Mouse (Mus musculus): ENCODE measurements at regions not wholly inside any gene's neighbourhood (a gene's known extent, or its start where the extent isn't known, plus 50 kb on each side); places are given as distances from the start of the nearest gene placed in this dataset.
A peak's percentile ranks its signal among the peaks of the same experiment; 100 is the strongest.

- Histone ChIP-seq H3K4me2 (replicated peaks; ENCODE audit: low read depth, low read length) (no peak overlapping the region), H3K4me3 (ENCODE audit: low read length) (no peak overlapping the region), H3K9me3 (ENCODE audit: control insufficient read depth, low read length) (no peaks in the 10 kb centered on the region), H3K27ac (ENCODE audit: low read depth, low read length) (no peak overlapping the region), H3K4me1 (ENCODE audit: control insufficient read depth, insufficient read depth, low read length) (no peaks in the 10 kb centered on the region), H3K9ac (ENCODE audit: low read depth, low read length) (no peak overlapping the region), H3K27me3 (ENCODE audit: control insufficient read depth, insufficient read depth, low read length) (peaks cover 3% of the 10 kb centered on the region; the same call in 1 of the 2 replicates), H3K36me3 (ENCODE audit: control insufficient read depth, insufficient read depth, low read length) (no peaks in the 10 kb centered on the region)
- ATAC-seq (ENCODE audit: low FRiP score, low TSS enrichment): no peak
- 82% methylated on average over 6 of the region's 6 CpGs for WGBS
Observed at GRCm38 (mm10) chr2:174178801-174179200, 68.7 kb downstream of the Npepl1 start.

- H3K4me2 ChIP-seq (replicated peaks; ENCODE audit: low read depth, low read length): no peak overlapping the region
- 84% methylated on average over 5 of the region's 5 CpGs for whole genome bisulfite sequencing
- ATAC-seq (ENCODE audit: low FRiP score, low TSS enrichment): no peak
- H3K36me3 ChIP-seq (ENCODE audit: control insufficient read depth, insufficient read depth, low read length): no peaks in the 10 kb centered on the region
- no peak overlapping the region for H3K4me3 ChIP-seq (ENCODE audit: low read length)
- H3K9me3 ChIP-seq (ENCODE audit: control insufficient read depth, low read length): no peaks in the 10 kb centered on the region
- no peaks in the 10 kb centered on the region for H3K4me1 ChIP-seq (ENCODE audit: control insufficient read depth, insufficient read depth, low read length)
- H3K27ac ChIP-seq (ENCODE audit: low read depth, low read length): no peak overlapping the region
- H3K27me3 ChIP-seq (ENCODE audit: control insufficient read depth, insufficient read depth, low read length): peaks cover 3% of the 10 kb centered on the region; the same call in 1 of the 2 replicates
- no peak overlapping the region for H3K9ac ChIP-seq (ENCODE audit: low read depth, low read length)
Observed at GRCm38 (mm10) chr2:174184797-174185196, 74.6 kb downstream of the Npepl1 start.

GRCm38 (mm10) chr2:174191071-174191470, 80.9 kb downstream of the Npepl1 start:
- ATAC-seq (ENCODE audit: low FRiP score, low TSS enrichment): no peak
- peaks cover 6% of the 10 kb centered on the region; the same call in 1 of the 2 replicates for H3K9me3 ChIP-seq (ENCODE audit: control insufficient read depth, low read length)
- no peak overlapping the region for H3K4me3 ChIP-seq (ENCODE audit: low read length)
- H3K4me2 ChIP-seq (replicated peaks; ENCODE audit: low read depth, low read length): no peak overlapping the region
- 96% methylated on average over 2 of the region's 2 CpGs for WGBS
- H3K27ac ChIP-seq (ENCODE audit: low read depth, low read length): no peak overlapping the region
- no peaks in the 10 kb centered on the region for H3K27me3 ChIP-seq (ENCODE audit: control insufficient read depth, insufficient read depth, low read length)
- H3K4me1 ChIP-seq (ENCODE audit: control insufficient read depth, insufficient read depth, low read length): no peaks in the 10 kb centered on the region
- H3K9ac ChIP-seq (ENCODE audit: low read depth, low read length): no peak overlapping the region
- H3K36me3 ChIP-seq (ENCODE audit: control insufficient read depth, insufficient read depth, low read length): no peaks in the 10 kb centered on the region

GRCm38 (mm10) chr2:174191516-174191915, 81.4 kb downstream of the Npepl1 start:
- Histone ChIP-seq H3K27ac (ENCODE audit: low read depth, low read length) (no peak overlapping the region), H3K36me3 (ENCODE audit: control insufficient read depth, insufficient read depth, low read length) (no peaks in the 10 kb centered on the region), H3K27me3 (ENCODE audit: control insufficient read depth, insufficient read depth, low read length) (no peaks in the 10 kb centered on the region), H3K4me3 (ENCODE audit: low read length) (no peak overlapping the region), H3K4me2 (replicated peaks; ENCODE audit: low read depth, low read length) (no peak overlapping the region), H3K9ac (ENCODE audit: low read depth, low read length) (no peak overlapping the region), H3K9me3 (ENCODE audit: control insufficient read depth, low read length) (peaks cover 6% of the 10 kb centered on the region; the same call in 1 of the 2 replicates), H3K4me1 (ENCODE audit: control insufficient read depth, insufficient read depth, low read length) (no peaks in the 10 kb centered on the region)
- ATAC-seq (ENCODE audit: low FRiP score, low TSS enrichment): no peak
- WGBS: 78% methylated on average over 2 of the region's 2 CpGs

- no peak for ATAC-seq (ENCODE audit: low FRiP score, low TSS enrichment)
- 85% methylated on average over 5 of the region's 5 CpGs for WGBS
Observed at GRCm38 (mm10) chr2:174192026-174192425, 81.9 kb downstream of the Npepl1 start.

GRCm38 (mm10) chr2:174193506-174193905, 83.4 kb downstream of the Npepl1 start:
- Histone ChIP-seq H3K4me1 (ENCODE audit: control insufficient read depth, insufficient read depth, low read length) (no peaks in the 10 kb centered on the region), H3K27ac (ENCODE audit: low read depth, low read length) (no peak overlapping the region), H3K27me3 (ENCODE audit: control insufficient read depth, insufficient read depth, low read length) (no peaks in the 10 kb centered on the region), H3K4me3 (ENCODE audit: low read length) (no peak overlapping the region), H3K9ac (ENCODE audit: low read depth, low read length) (no peak overlapping the region), H3K36me3 (ENCODE audit: control insufficient read depth, insufficient read depth, low read length) (no peaks in the 10 kb centered on the region), H3K9me3 (ENCODE audit: control insufficient read depth, low read length) (peaks cover 6% of the 10 kb centered on the region; the same call in 1 of the 2 replicates), H3K4me2 (replicated peaks; ENCODE audit: low read depth, low read length) (no peak overlapping the region)
- no peak for ATAC-seq (ENCODE audit: low FRiP score, low TSS enrichment)
- WGBS: 54% methylated on average over 5 of the region's 5 CpGs

More at GRCm38 (mm10) chr2:174192026-174192425, 81.9 kb downstream of the Npepl1 start:
- peaks cover 6% of the 10 kb centered on the region; the same call in 1 of the 2 replicates for H3K9me3 ChIP-seq (ENCODE audit: control insufficient read depth, low read length)
- H3K4me2 ChIP-seq (replicated peaks; ENCODE audit: low read depth, low read length): no peak overlapping the region
- H3K4me1 ChIP-seq (ENCODE audit: control insufficient read depth, insufficient read depth, low read length): no peaks in the 10 kb centered on the region
- H3K4me3 ChIP-seq (ENCODE audit: low read length): no peak overlapping the region
- H3K27ac ChIP-seq (ENCODE audit: low read depth, low read length): no peak overlapping the region
- H3K9ac ChIP-seq (ENCODE audit: low read depth, low read length): no peak overlapping the region
- no peaks in the 10 kb centered on the region for H3K36me3 ChIP-seq (ENCODE audit: control insufficient read depth, insufficient read depth, low read length)
- H3K27me3 ChIP-seq (ENCODE audit: control insufficient read depth, insufficient read depth, low read length): no peaks in the 10 kb centered on the region

- 92% methylated on average over 1 of the region's 1 CpGs for WGBS
- Histone ChIP-seq H3K4me3 (ENCODE audit: low read length) (no peak overlapping the region), H3K4me1 (ENCODE audit: control insufficient read depth, insufficient read depth, low read length) (peaks cover 3% of the 10 kb centered on the region; the same call in 1 of the 2 replicates)
Observed at GRCm38 (mm10) chr2:174195651-174196050, 85.5 kb downstream of the Npepl1 start.

GRCm38 (mm10) chr2:174196696-174197215, 86.6 kb downstream of the Npepl1 start:
- H3K27me3 ChIP-seq (ENCODE audit: control insufficient read depth, insufficient read depth, low read length): no peaks in the 10 kb centered on the region
- H3K9ac ChIP-seq (ENCODE audit: low read depth, low read length): no peak overlapping the region
- H3K4me2 ChIP-seq (replicated peaks; ENCODE audit: low read depth, low read length): no peak overlapping the region
- 87% methylated on average over 16 of the region's 16 CpGs for whole genome bisulfite sequencing
- ATAC-seq (ENCODE audit: low FRiP score, low TSS enrichment): 0 out of 2 replicates have a peak, but pooled peaks have one; percentile 17
- no peak overlapping the region for H3K27ac ChIP-seq (ENCODE audit: low read depth, low read length)
- H3K4me1 ChIP-seq (ENCODE audit: control insufficient read depth, insufficient read depth, low read length): peaks cover 6% of the 10 kb centered on the region; the same call in 1 of the 2 replicates
- H3K4me3 ChIP-seq (ENCODE audit: low read length): no peak overlapping the region
- peaks cover under 1% of the 10 kb centered on the region; the same call in 1 of the 2 replicates for H3K9me3 ChIP-seq (ENCODE audit: control insufficient read depth, low read length)
- no peaks in the 10 kb centered on the region for H3K36me3 ChIP-seq (ENCODE audit: control insufficient read depth, insufficient read depth, low read length)

More at GRCm38 (mm10) chr2:174195651-174196050, 85.5 kb downstream of the Npepl1 start:
- H3K4me2 ChIP-seq (replicated peaks; ENCODE audit: low read depth, low read length): no peak overlapping the region
- no peaks in the 10 kb centered on the region for H3K36me3 ChIP-seq (ENCODE audit: control insufficient read depth, insufficient read depth, low read length)
- no peaks in the 10 kb centered on the region for H3K27me3 ChIP-seq (ENCODE audit: control insufficient read depth, insufficient read depth, low read length)
- ATAC-seq (ENCODE audit: low FRiP score, low TSS enrichment): no peak
- H3K27ac ChIP-seq (ENCODE audit: low read depth, low read length): no peak overlapping the region
- no peak overlapping the region for H3K9ac ChIP-seq (ENCODE audit: low read depth, low read length)
- peaks cover 6% of the 10 kb centered on the region; the same call in 1 of the 2 replicates for H3K9me3 ChIP-seq (ENCODE audit: control insufficient read depth, low read length)

GRCm38 (mm10) chr2:174197306-174197945, 86.7 kb upstream of the Gnas start:
- no peaks in the 10 kb centered on the region for H3K9me3 ChIP-seq (ENCODE audit: control insufficient read depth, low read length)
- 76% methylated on average over 11 of the region's 11 CpGs for WGBS
- no peak overlapping the region for H3K27ac ChIP-seq (ENCODE audit: low read depth, low read length)
- no peak overlapping the region for H3K9ac ChIP-seq (ENCODE audit: low read depth, low read length)
- no peaks in the 10 kb centered on the region for H3K27me3 ChIP-seq (ENCODE audit: control insufficient read depth, insufficient read depth, low read length)
- H3K4me2 ChIP-seq (replicated peaks; ENCODE audit: low read depth, low read length): no peak overlapping the region
- no peak for ATAC-seq (ENCODE audit: low FRiP score, low TSS enrichment)
- H3K4me3 ChIP-seq (ENCODE audit: low read length): no peak overlapping the region
- peaks cover 6% of the 10 kb centered on the region; the same call in 1 of the 2 replicates for H3K4me1 ChIP-seq (ENCODE audit: control insufficient read depth, insufficient read depth, low read length)
- H3K36me3 ChIP-seq (ENCODE audit: control insufficient read depth, insufficient read depth, low read length): no peaks in the 10 kb centered on the region
